Mouse (Mus musculus) splenic B cell, adult 2 months (primary cell): ENCODE measurements at regions not wholly inside any gene's neighbourhood (a gene's known extent, or its start where the extent isn't known, plus 50 kb on each side); places are given as distances from the start of the nearest gene placed in this dataset.
"Not testable (repeated sequence)": the region's sequence is repeated elsewhere in the genome, so short reads cannot be mapped to it uniquely, and the experiment has no call there.

ENCODE experiments used
- DNase-seq: peaks from one replicate; pipeline ENCODE4 v3.0.0-alpha.2; 2011; ENCODE audit warnings: low read depth, low spot score
- H3K27me3 ChIP-seq: 2 replicates; pipeline ENCODE4 v1.6.1; 2012; ENCODE audit warnings: mild to moderate bottlenecking, low read length, moderate library complexity, mixed read lengths; ENCODE audit not compliant: control insufficient read depth, poor library complexity, insufficient read depth, severe bottlenecking
- H3K36me3 ChIP-seq: 2 replicates; pipeline ENCODE4 v1.6.1; 2012; ENCODE audit warnings: mild to moderate bottlenecking, low read length, moderate library complexity, mixed read lengths; ENCODE audit not compliant: control insufficient read depth, poor library complexity, insufficient read depth, severe bottlenecking

- H3K36me3 ChIP-seq, result no peaks in the 10 kb centered on the region
- no peak for DNase-seq
- no peaks in the 10 kb centered on the region for H3K27me3 ChIP-seq
These were observed 650.5 kb upstream of the Fam241a start for GRCm38 (mm10) chr3:128546416-128547327.

GRCm38 (mm10) chr3:128525427-128525826 is 629.3 kb upstream of the Fam241a start:
- Histone ChIP-seq H3K27me3 (no peaks in the 10 kb centered on the region), H3K36me3 (no peaks in the 10 kb centered on the region)
- no peak for DNase-seq

- H3K36me3 ChIP-seq, result no peaks in the 10 kb centered on the region
- no peak for DNase-seq
- H3K27me3 ChIP-seq, result no peaks in the 10 kb centered on the region
These were observed 624.6 kb upstream of the Fam241a start for GRCm38 (mm10) chr3:128520671-128521103.

- DNase-seq, result no peak
- H3K36me3 ChIP-seq, result no peaks in the 10 kb centered on the region
These were observed 623.8 kb upstream of the Fam241a start for GRCm38 (mm10) chr3:128519913-128520316.

GRCm38 (mm10) chr3:128518806-128519205 is 622.7 kb upstream of the Fam241a start:
- Histone ChIP-seq H3K36me3 (no peaks in the 10 kb centered on the region), H3K27me3 (no peaks in the 10 kb centered on the region)
- DNase-seq, result no peak

More at GRCm38 (mm10) chr3:128519913-128520316, 623.8 kb upstream of the Fam241a start:
- H3K27me3 ChIP-seq, result no peaks in the 10 kb centered on the region

- H3K36me3 ChIP-seq, result no peaks in the 10 kb centered on the region
These were observed 575.0 kb upstream of the Fam241a start for GRCm38 (mm10) chr3:128471111-128471510.

GRCm38 (mm10) chr3:128429706-128430105 is 533.6 kb upstream of the Fam241a start:
- Histone ChIP-seq H3K36me3 (no peaks in the 10 kb centered on the region), H3K27me3 (no peaks in the 10 kb centered on the region)
- DNase-seq, result no peak

More at GRCm38 (mm10) chr3:128471111-128471510, 575.0 kb upstream of the Fam241a start:
- no peak for DNase-seq
- no peaks in the 10 kb centered on the region for H3K27me3 ChIP-seq

GRCm38 (mm10) chr3:128415568-128415967 is 519.4 kb upstream of the Fam241a start:
- Histone ChIP-seq H3K27me3 (no peaks in the 10 kb centered on the region), H3K36me3 (no peaks in the 10 kb centered on the region)
- DNase-seq, result no peak

- no peak for DNase-seq
- Histone ChIP-seq H3K36me3 (no peaks in the 10 kb centered on the region), H3K27me3 (no peaks in the 10 kb centered on the region)
These were observed 517.4 kb upstream of the Fam241a start for GRCm38 (mm10) chr3:128413481-128413880.

GRCm38 (mm10) chr3:128412157-128412556 is 516.0 kb upstream of the Fam241a start:
- H3K27me3 ChIP-seq, result no peaks in the 10 kb centered on the region
- no peak for DNase-seq
- no peaks in the 10 kb centered on the region for H3K36me3 ChIP-seq

GRCm38 (mm10) chr3:128394805-128395204 is 498.7 kb upstream of the Fam241a start:
- no peaks in the 10 kb centered on the region for H3K27me3 ChIP-seq
- no peak for DNase-seq
- H3K36me3 ChIP-seq, result no peaks in the 10 kb centered on the region

GRCm38 (mm10) chr3:128380579-128380978 is 484.5 kb upstream of the Fam241a start:
- Histone ChIP-seq H3K36me3 (no peaks in the 10 kb centered on the region), H3K27me3 (no peaks in the 10 kb centered on the region)
- no peak for DNase-seq

GRCm38 (mm10) chr3:128369521-128370127 is 473.5 kb upstream of the Fam241a start:
- no peaks in the 10 kb centered on the region for H3K27me3 ChIP-seq
- DNase-seq, result no peak
- no peaks in the 10 kb centered on the region for H3K36me3 ChIP-seq

- Histone ChIP-seq H3K36me3 (no peaks in the 10 kb centered on the region), H3K27me3 (no peaks in the 10 kb centered on the region; the same call in 1 of the 2 replicates)
- DNase-seq, result no peak
These were observed 466.2 kb upstream of the Fam241a start for GRCm38 (mm10) chr3:128362310-128362709.

GRCm38 (mm10) chr3:128349123-128349522 is 453.0 kb upstream of the Fam241a start:
- not testable (repeated sequence) for DNase-seq, H3K27me3 ChIP-seq, H3K36me3 ChIP-seq
